Mouse (Mus musculus) spleen, adult 2 months (tissue): ENCODE measurements at regions not wholly inside any gene's neighbourhood (a gene's known extent, or its start where the extent isn't known, plus 50 kb on each side); places are given as distances from the start of the nearest gene placed in this dataset.

Experiments
- DNase-seq, 2 experiments: peaks; one replicate each; pipeline versions ENCODE4 v3.0.0 to v3.0.0-alpha.2; 2012 to 2021; ENCODE audit warnings: low spot score in 2 of 2, low read depth in 1 of 2
- H3K27ac ChIP-seq: fragments of 200-500 bp; 2 replicates; pipeline ENCODE4 v1.5.1; 2012; ENCODE audit warnings: low read length, inconsistent platforms; ENCODE audit not compliant: insufficient read depth
- H3K27me3 ChIP-seq: fragments of 200-500 bp; 2 replicates; pipeline ENCODE4 v1.6.1; 2012; ENCODE audit warnings: mild to moderate bottlenecking, moderate library complexity, low read length, inconsistent platforms; ENCODE audit not compliant: control insufficient read depth, insufficient read depth
- H3K36me3 ChIP-seq: fragments of 200-500 bp; 2 replicates; pipeline ENCODE4 v1.6.1; 2012; ENCODE audit warnings: mild to moderate bottlenecking, low read length, inconsistent platforms; ENCODE audit not compliant: control insufficient read depth, insufficient read depth
- H3K4me1 ChIP-seq: fragments of 200-500 bp; 2 replicates; pipeline ENCODE4 v1.6.1; 2011; ENCODE audit warnings: inconsistent platforms; ENCODE audit not compliant: control insufficient read depth, insufficient read depth, insufficient read length
- H3K4me3 ChIP-seq: fragments of 200-500 bp; 2 replicates; pipeline ENCODE4 v1.5.1; 2011; ENCODE audit warnings: mild to moderate bottlenecking, inconsistent platforms; ENCODE audit not compliant: insufficient read depth, insufficient read length; ENCODE audit errors: extremely low read depth
- CTCF ChIP-seq: fragments of 200-500 bp; IDR thresholded peaks from 2 replicates; pipeline ENCODE4 v1.5.1; 2011; ENCODE audit warnings: mild to moderate bottlenecking, inconsistent platforms; ENCODE audit not compliant: insufficient read depth, insufficient read length, insufficient replicate concordance; ENCODE audit errors: extremely low read depth
- POLR2A ChIP-seq: fragments of 200-500 bp; IDR thresholded peaks from 2 replicates; pipeline ENCODE4 v1.6.1; 2011; ENCODE audit warnings: low read depth, low read length, inconsistent platforms
- WGBS: fragments of 180-500 bp; shearing (Covaris S2); methylation state at CpG from one replicate; pipeline ENCODE4 v1.1.7; 2018; 5-methylcytosine and 5-hydroxymethylcytosine counted together

- no peak for DNase-seq
- no peaks in the 10 kb centered on the region for H3K27me3 ChIP-seq
- no peak for TF ChIP-seq CTCF
- TF ChIP-seq POLR2A: no peak
- no peaks in the 10 kb centered on the region for H3K4me1 ChIP-seq
- no peaks in the 10 kb centered on the region for H3K36me3 ChIP-seq
- H3K4me3 ChIP-seq: no peak overlapping the region
- H3K27ac ChIP-seq: no peak overlapping the region
These were observed 544.0 kb downstream of the Ets1 start for GRCm38 (mm10) chr9:33180066-33180465.

GRCm38 (mm10) chr9:33187187-33187586 is 551.2 kb downstream of the Ets1 start:
- WGBS: 86% methylated on average over 3 of the region's 3 CpGs
- H3K36me3 ChIP-seq: no peaks in the 10 kb centered on the region
- no peak for TF ChIP-seq POLR2A
- no peak for TF ChIP-seq CTCF
- no peak overlapping the region for H3K27ac ChIP-seq
- no peaks in the 10 kb centered on the region for H3K27me3 ChIP-seq
- H3K4me1 ChIP-seq: no peaks in the 10 kb centered on the region
- no peak for DNase-seq
- H3K4me3 ChIP-seq: no peak overlapping the region

GRCm38 (mm10) chr9:33209083-33209482 is 573.1 kb downstream of the Ets1 start:
- H3K4me3 ChIP-seq: no peak overlapping the region
- H3K27ac ChIP-seq: no peak overlapping the region
- H3K36me3 ChIP-seq: no peaks in the 10 kb centered on the region
- no peaks in the 10 kb centered on the region for H3K4me1 ChIP-seq
- TF ChIP-seq CTCF: no peak
- TF ChIP-seq POLR2A: no peak
- WGBS: 87% methylated on average over 2 of the region's 2 CpGs
- no peaks in the 10 kb centered on the region for H3K27me3 ChIP-seq
- no peak for DNase-seq

GRCm38 (mm10) chr9:33214523-33214922 is 578.5 kb downstream of the Ets1 start:
- TF ChIP-seq CTCF: no peak
- no peak for TF ChIP-seq POLR2A
- Histone ChIP-seq H3K36me3 (no peaks in the 10 kb centered on the region), H3K4me1 (no peaks in the 10 kb centered on the region), H3K27ac (no peak overlapping the region), H3K27me3 (no peaks in the 10 kb centered on the region), H3K4me3 (no peak overlapping the region)
- 70% methylated on average over 1 of the region's 1 CpGs for whole genome bisulfite sequencing
- DNase-seq: no peak

- 86% methylated on average over 4 of the region's 4 CpGs for WGBS
- no peak overlapping the region for H3K27ac ChIP-seq
- no peaks in the 10 kb centered on the region for H3K27me3 ChIP-seq
- H3K4me1 ChIP-seq: no peaks in the 10 kb centered on the region
- TF ChIP-seq POLR2A: no peak
- TF ChIP-seq CTCF: no peak
- no peak overlapping the region for H3K4me3 ChIP-seq
- DNase-seq: no peak
- no peaks in the 10 kb centered on the region for H3K36me3 ChIP-seq
These were observed 585.0 kb downstream of the Ets1 start for GRCm38 (mm10) chr9:33220981-33221380.

GRCm38 (mm10) chr9:33222066-33222805 is 586.2 kb downstream of the Ets1 start:
- 88% methylated on average over 11 of the region's 11 CpGs for WGBS
- no peak for DNase-seq

GRCm38 (mm10) chr9:33233699-33234131 is 597.7 kb downstream of the Ets1 start:
- DNase-seq: no peak
- Histone ChIP-seq H3K36me3 (no peaks in the 10 kb centered on the region), H3K27me3 (no peaks in the 10 kb centered on the region), H3K4me3 (no peak overlapping the region), H3K27ac (no peak overlapping the region), H3K4me1 (no peaks in the 10 kb centered on the region)
- TF ChIP-seq CTCF (no peak), POLR2A (no peak)
- 70% methylated on average over 9 of the region's 9 CpGs for WGBS

More at GRCm38 (mm10) chr9:33222066-33222805, 586.2 kb downstream of the Ets1 start:
- Histone ChIP-seq H3K36me3 (no peaks in the 10 kb centered on the region), H3K4me3 (no peak overlapping the region), H3K27ac (no peak overlapping the region), H3K27me3 (no peaks in the 10 kb centered on the region; the same call in 1 of the 2 replicates), H3K4me1 (no peaks in the 10 kb centered on the region)
- TF ChIP-seq POLR2A (no peak), CTCF (no peak)
